Mouse (Mus musculus) stomach, embryonic 14.5 days (tissue): Measurements from ENCODE around the gene Birc2. TPM values are rescaled to one million over a fixed set of nuclear protein-coding genes. Genes with fewer than 3 reads are reported as not detected.

Source experiments
- ATAC-seq: fragments of 200-750 bp; cut with Nextera tagmentation; 2 replicates; pipeline ENCODE4 v1.8.0; 2017; ENCODE audit warnings: low read depth, moderate TSS enrichment; ENCODE audit not compliant: insufficient number of reproducible peaks, insufficient read depth, low FRiP score
- H3K27ac ChIP-seq: fragments of 300-500 bp; sonication (generic); 2 replicates; pipeline ENCODE4 v1.5.1; 2014; ENCODE audit warnings: mild to moderate bottlenecking, low read length, moderate library complexity, mixed read lengths
- H3K27me3 ChIP-seq: fragments of 300-500 bp; sonication (generic); 2 replicates; pipeline ENCODE4 v1.6.1; 2014; ENCODE audit warnings: low read length, control low read depth, mixed read lengths; ENCODE audit not compliant: control insufficient read depth, insufficient read depth
- H3K36me3 ChIP-seq: fragments of 300-500 bp; sonication (generic); 2 replicates; pipeline ENCODE4 v1.6.1; 2014; ENCODE audit warnings: mild to moderate bottlenecking, control low read depth, low read length, moderate library complexity, mixed read lengths; ENCODE audit not compliant: control insufficient read depth, insufficient read depth
- H3K4me1 ChIP-seq: fragments of 300-500 bp; sonication (generic); 2 replicates; pipeline ENCODE4 v1.6.1; 2014; ENCODE audit warnings: low read length, control low read depth, mixed read lengths; ENCODE audit not compliant: control insufficient read depth, insufficient read depth
- H3K4me2 ChIP-seq: fragments of 300-500 bp; sonication (generic); replicated peaks from 2 replicates; pipeline ENCODE4 v1.6.1; 2014; ENCODE audit warnings: low read depth, low read length, control low read depth
- H3K4me3 ChIP-seq: fragments of 300-500 bp; sonication (generic); 2 replicates; pipeline ENCODE4 v1.5.1; 2014; ENCODE audit warnings: low read depth, low read length, control low read depth
- H3K9ac ChIP-seq: fragments of 300-500 bp; sonication (generic); replicated peaks from 2 replicates; pipeline ENCODE4 v1.6.1; 2014; ENCODE audit warnings: low read depth, mild to moderate bottlenecking, control low read depth, low read length, moderate library complexity, mixed read lengths
- H3K9me3 ChIP-seq: fragments of 300-500 bp; sonication (generic); 2 replicates; pipeline ENCODE4 v1.6.1; 2016; ENCODE audit warnings: low read depth, low read length, control low read depth; ENCODE audit not compliant: control insufficient read depth
- whole genome bisulfite sequencing: fragments of 180-500 bp; shearing (Covaris S2); extraction: QIAGEN DNeasy Blood & Tissue Kit; methylation state at CpG from one replicate; pipeline ENCODE4 v1.1.7; 2014; 5-methylcytosine and 5-hydroxymethylcytosine counted together
- polyA plus RNA-seq: library from polyadenylated mRNA; unstranded; fragments of >200 nt; fragmentation: Nextera tagmentation; extraction: Ambion mirVana; gene quantifications from 2 replicates; pipeline ENCODE4 v1.2.1, GENCODE M21; 2014

Birc2 gene
- polyA plus RNA-seq, 1 experiment from 2014 or later = 50.3 TPM

DNA sequence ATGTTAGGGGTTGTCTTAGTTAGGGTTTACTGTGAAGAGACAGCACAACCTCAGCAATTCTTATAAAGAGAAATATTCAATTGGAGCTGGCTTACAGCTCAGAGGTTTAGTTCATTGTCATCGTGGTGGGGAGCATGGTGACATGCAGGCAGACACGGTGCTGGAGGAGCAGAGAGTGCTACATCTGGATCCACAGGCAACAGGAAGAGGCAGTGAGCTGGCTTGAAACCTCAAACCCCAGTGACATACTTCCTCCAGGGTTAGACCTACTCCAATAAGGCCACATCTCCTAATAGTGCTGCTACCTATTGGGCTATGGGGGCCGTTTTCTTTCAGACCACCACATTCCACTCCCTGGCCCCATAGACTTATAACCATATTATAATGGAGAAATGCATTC lies 60.9 kb downstream of the Birc2 start:
- Histone ChIP-seq H3K4me1 (no peaks in the 10 kb centered on the region), H3K27ac (no peak overlapping the region), H3K4me3 (no peak overlapping the region), H3K9me3 (no peaks in the 10 kb centered on the region), H3K36me3 (peaks cover 12% of the 10 kb centered on the region; the same call in 1 of the 2 replicates), H3K27me3 (no peaks in the 10 kb centered on the region), H3K4me2 (no peak overlapping the region), H3K9ac (no peak overlapping the region)
- ATAC-seq = no peak
- WGBS = 80% methylated on average over 3 of the region's 3 CpGs

DNA sequence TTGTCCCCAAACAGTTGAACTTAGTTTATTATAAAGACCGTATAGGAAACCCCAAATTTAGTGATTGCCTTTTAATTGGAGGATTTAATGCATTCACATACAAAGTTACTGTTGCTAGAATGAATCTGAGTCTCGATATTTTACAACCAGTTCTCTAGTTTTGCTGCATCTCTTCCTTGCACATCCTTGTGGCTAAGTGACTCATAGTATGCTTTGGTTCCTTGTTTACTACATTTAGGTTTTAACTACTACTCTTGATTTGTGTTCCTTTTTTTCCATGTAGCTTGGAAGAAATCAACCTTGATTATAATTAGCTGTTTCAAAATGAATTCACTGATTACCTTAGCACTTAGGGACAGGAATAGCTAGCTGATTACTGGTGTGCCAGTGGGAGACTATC lies 61.9 kb downstream of the Birc2 start:
- Histone ChIP-seq H3K36me3 (peaks cover 15% of the 10 kb centered on the region; the same call in 1 of the 2 replicates), H3K4me3 (no peak overlapping the region), H3K4me1 (no peaks in the 10 kb centered on the region), H3K9ac (no peak overlapping the region), H3K27ac (no peak overlapping the region), H3K4me2 (no peak overlapping the region), H3K27me3 (no peaks in the 10 kb centered on the region), H3K9me3 (no peaks in the 10 kb centered on the region)
- no peak for ATAC-seq
- 88% methylated on average over 2 of the region's 2 CpGs for WGBS

DNA sequence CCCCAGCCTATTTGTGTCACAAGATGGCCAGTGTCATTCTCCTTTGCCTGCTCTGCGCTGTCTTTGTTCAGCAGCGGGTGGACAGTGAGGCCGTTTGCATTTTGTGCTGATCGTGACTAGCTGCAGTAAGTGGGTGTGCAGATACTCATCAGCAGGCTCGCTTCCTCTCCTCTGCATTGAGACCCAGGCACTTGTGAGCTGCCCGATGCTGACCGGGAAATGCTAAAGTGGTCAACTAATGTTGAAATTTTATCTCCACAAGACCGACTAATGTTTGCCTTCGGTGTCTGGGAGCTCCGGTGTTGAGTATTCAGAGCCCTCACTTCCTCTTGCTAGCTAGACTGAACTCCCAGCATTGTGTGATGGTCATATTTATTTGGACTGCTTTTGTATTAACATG lies 62.3 kb downstream of the Birc2 start:
- WGBS = 79% methylated on average over 10 of the region's 10 CpGs
- ATAC-seq = no peak
- Histone ChIP-seq H3K9ac (no peak overlapping the region), H3K9me3 (no peaks in the 10 kb centered on the region), H3K27ac (no peak overlapping the region), H3K4me3 (no peak overlapping the region), H3K36me3 (peaks cover 15% of the 10 kb centered on the region; the same call in 1 of the 2 replicates), H3K27me3 (no peaks in the 10 kb centered on the region), H3K4me2 (no peak overlapping the region), H3K4me1 (no peaks in the 10 kb centered on the region)

DNA sequence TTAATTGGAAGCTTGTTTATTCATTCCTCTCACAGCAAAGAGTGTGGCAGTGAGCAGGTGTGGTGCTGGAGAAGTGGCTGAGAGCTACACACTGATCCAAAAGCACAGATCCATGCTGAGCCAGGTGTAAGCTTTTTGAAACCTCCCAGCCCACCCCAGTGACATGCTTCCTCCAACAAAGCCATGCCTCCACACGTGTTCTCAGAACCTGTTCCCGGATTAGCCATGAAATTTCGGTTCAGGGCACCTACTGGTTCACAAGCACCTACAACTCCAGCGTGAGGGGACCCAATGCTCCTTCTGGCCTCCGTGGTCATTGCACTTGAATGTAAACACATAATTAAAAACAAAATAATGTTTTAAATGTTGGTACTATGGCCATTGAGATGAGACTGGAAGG lies 63.2 kb downstream of the Birc2 start:
- Histone ChIP-seq H3K4me2 (no peak overlapping the region), H3K4me1 (no peaks in the 10 kb centered on the region), H3K36me3 (peaks cover 19% of the 10 kb centered on the region; the same call in 1 of the 2 replicates), H3K27ac (no peak overlapping the region), H3K9ac (no peak overlapping the region), H3K9me3 (no peaks in the 10 kb centered on the region), H3K4me3 (no peak overlapping the region), H3K27me3 (no peaks in the 10 kb centered on the region)
- ATAC-seq = no peak
- WGBS = 94% methylated on average over 5 of the region's 5 CpGs

DNA sequence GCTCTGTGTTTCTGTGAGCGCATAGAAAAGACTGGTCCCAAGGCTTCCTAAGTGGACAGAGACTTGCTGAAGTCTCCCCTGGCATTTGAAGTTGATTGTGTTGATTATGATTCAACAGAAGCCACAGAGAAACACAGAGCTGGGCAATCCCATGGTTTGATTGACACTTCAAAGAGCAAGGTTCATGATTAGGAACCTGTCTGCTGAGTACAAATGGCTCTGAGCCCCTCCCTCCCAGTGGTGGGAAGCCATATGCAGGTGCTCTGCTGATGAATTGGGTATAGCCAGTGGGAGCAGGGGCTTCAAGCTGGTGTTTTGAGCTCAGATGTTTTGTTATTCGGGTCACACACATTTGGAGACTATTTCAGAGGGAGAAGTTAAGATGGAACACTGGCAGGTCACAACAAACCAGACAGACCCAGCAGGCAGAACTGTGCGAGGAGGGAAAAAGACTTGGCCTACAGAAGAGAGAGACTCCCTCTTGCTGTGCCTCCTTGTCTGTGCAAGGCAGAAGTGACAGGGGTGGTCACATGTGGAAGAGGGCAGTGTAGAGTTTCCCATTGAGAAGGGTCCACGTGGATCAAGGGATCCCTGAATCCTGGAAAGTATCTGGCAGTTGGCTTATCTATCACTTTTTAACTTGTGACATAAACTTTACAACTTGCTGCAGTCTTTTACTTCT lies 64.0 kb downstream of the Birc2 start:
- Histone ChIP-seq H3K27me3 (no peaks in the 10 kb centered on the region), H3K9me3 (no peaks in the 10 kb centered on the region), H3K36me3 (peaks cover 24% of the 10 kb centered on the region; the same call in 1 of the 2 replicates), H3K4me3 (no peak overlapping the region), H3K9ac (no peak overlapping the region), H3K4me1 (no peaks in the 10 kb centered on the region; the same call in 1 of the 2 replicates), H3K4me2 (no peak overlapping the region), H3K27ac (no peak overlapping the region)
- ATAC-seq = no peak
- 84% methylated on average over 4 of the region's 4 CpGs for WGBS

DNA sequence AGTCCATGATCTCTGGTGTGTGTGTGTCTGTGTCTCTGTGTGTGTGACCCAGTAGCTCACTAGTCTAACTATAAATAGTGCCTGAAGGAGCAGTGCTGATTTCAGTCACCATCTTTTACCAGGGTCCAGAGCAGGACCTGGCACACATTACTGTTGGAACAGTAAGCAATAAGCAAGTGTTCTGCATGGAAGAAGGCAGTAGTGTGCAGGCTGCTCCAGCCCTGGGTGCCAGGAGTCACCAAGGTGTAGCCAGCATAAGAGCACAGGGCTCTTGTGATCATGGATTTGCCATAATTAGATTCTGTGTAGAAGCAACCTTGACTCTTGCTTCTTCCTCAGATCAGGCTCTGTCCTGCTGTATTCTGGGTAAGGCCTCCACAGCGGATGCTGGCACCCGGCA lies 64.5 kb downstream of the Birc2 start:
- H3K9ac ChIP-seq = no peak overlapping the region
- H3K27me3 ChIP-seq = no peaks in the 10 kb centered on the region
- peaks cover 24% of the 10 kb centered on the region; the same call in 1 of the 2 replicates for H3K36me3 ChIP-seq
- ATAC-seq = no peak
- no peak overlapping the region for H3K4me2 ChIP-seq
- no peak overlapping the region for H3K27ac ChIP-seq
- no peaks in the 10 kb centered on the region; the same call in 1 of the 2 replicates for H3K4me1 ChIP-seq
- H3K9me3 ChIP-seq = no peaks in the 10 kb centered on the region
- no peak overlapping the region for H3K4me3 ChIP-seq
- 87% methylated on average over 2 of the region's 2 CpGs for WGBS

DNA sequence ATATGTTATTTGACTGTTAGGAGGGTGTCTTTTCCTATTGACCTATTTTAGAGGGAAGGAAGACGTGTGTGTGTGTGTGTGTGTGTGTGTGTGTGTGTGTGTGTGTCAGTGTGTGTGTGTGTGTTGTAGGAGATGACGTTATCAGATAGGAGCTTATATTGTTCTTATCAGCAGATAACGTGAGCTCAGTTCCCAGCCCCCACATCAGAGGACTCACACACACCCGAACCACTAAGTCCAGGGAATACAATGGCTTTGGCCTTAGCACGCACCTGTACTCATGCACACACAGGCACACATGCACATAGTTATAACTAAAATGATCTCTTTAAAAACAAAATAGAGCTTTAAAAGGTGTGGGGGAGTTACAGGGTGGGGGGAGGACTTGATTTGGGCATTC lies 67.4 kb downstream of the Birc2 start:
- Histone ChIP-seq H3K27me3 (no peaks in the 10 kb centered on the region), H3K4me2 (no peak overlapping the region), H3K4me1 (peaks cover 5% of the 10 kb centered on the region), H3K36me3 (peaks cover 24% of the 10 kb centered on the region; the same call in 1 of the 2 replicates), H3K27ac (no peak overlapping the region), H3K9ac (no peak overlapping the region), H3K4me3 (no peak overlapping the region), H3K9me3 (no peaks in the 10 kb centered on the region)
- WGBS = 85% methylated on average over 5 of the region's 5 CpGs
- ATAC-seq = no peak

DNA sequence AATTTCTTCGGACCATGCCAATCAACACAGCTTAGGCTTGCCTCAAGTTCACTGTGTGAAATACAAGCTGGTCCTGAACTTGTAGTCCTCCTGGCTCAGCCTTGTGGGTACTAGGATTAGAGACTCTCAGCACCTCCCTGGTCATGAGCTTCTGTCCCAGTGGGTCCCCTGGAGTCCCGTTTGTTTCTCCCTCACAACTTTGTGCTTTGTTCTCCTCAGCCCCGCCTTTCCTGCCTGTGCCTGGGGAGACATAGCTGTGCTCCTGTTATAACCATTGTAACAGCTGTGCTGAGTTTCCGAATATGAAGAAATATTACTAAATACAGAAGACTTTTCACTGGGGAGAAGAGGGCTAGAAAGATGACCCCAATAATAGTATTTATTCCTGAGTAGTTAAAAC lies 67.8 kb downstream of the Birc2 start:
- 66% methylated on average over 4 of the region's 4 CpGs for WGBS
- no peak overlapping the region for H3K27ac ChIP-seq
- no peaks in the 10 kb centered on the region for H3K9me3 ChIP-seq
- H3K4me3 ChIP-seq = no peak overlapping the region
- H3K4me1 ChIP-seq = peaks cover 5% of the 10 kb centered on the region
- no peak for ATAC-seq
- H3K4me2 ChIP-seq = no peak overlapping the region
- H3K27me3 ChIP-seq = no peaks in the 10 kb centered on the region
- H3K36me3 ChIP-seq = peaks cover 24% of the 10 kb centered on the region; the same call in 1 of the 2 replicates
- H3K9ac ChIP-seq = no peak overlapping the region
